Mouse (Mus musculus) MEL-GATA-1-ER (cell line): ENCODE measurements around the gene Gm17651.

ENCODE experiments used
- DNase-seq: peaks from one replicate; pipeline ENCODE4 v3.0.0-alpha.2; 2012; ENCODE audit warnings: low read depth; ENCODE audit errors: extremely low read depth

The Gm17651 gene

GRCm38 (mm10) chr3:97630746-97631145, 43.7 kb downstream of the Gm17651 start:
- no peak for DNase-seq

- no peak for DNase-seq
Measured at GRCm38 (mm10) chr3:97629941-97630340, 44.6 kb downstream of the Gm17651 start.

GRCm38 (mm10) chr3:97628391-97629001, 46.0 kb downstream of the Gm17651 start, which contains the start of gene Fmo5:
TSS of gene Fmo5 (plus strand) at chr3:97628804.
- peak; percentile 96 for DNase-seq

GRCm38 (mm10) chr3:97627893-97628292, 46.6 kb downstream of the Gm17651 start:
- no peak for DNase-seq

GRCm38 (mm10) chr3:97624611-97625010, 49.9 kb downstream of the Gm17651 start:
- no peak for DNase-seq
